Mouse (Mus musculus) urinary bladder, postnatal 36 days (tissue): ENCODE data around the gene Olfr1412.

Experiments used
- DNase-seq, 2 experiments: peaks; one replicate each; pipeline ENCODE4 v3.0.0; 2022; ENCODE audit warnings: low spot score in 2 of 2, mixed read lengths in 1 of 2

The Olfr1412 gene

DNA sequence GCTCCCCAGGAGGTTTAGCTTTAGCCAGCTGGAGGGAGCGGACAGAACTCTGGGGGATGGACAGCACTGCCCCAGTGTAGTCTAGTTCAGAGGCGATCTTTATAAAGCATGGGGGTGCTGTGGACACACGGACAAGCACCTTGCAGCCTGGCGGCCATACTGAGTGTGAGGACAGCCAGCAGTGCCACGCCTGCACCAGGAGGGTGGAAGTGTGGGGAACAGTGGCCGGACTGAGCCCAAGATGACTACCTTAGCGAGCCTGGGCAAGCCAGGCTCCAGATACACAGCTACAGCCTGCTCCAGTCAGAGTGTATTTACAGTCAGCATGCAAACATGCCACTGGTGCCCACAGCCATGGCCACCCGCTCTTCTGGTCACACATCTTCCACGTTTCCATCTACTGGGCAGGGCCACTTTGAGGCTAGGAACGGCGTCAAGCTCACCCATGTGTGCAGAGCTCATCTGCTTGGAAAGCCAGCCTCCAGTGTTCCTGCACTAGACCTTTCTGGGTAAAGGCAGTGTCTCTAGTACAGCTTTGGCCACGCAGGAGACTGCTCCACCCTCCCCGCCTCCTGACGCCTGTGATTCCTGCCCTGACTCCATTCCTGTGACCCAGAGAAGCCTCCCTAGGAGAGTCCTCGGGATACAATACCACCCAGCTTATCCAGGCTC lies 52.1 kb downstream of the Olfr1412 start:
- DNase-seq = no peak

- DNase-seq = no peak
Measured at GRCm38 (mm10) chr1:92638181-92638580, 52.6 kb downstream of the Olfr1412 start.

- DNase-seq = no peak
Measured at GRCm38 (mm10) chr1:92638736-92639135, 53.2 kb downstream of the Olfr1412 start.

DNA sequence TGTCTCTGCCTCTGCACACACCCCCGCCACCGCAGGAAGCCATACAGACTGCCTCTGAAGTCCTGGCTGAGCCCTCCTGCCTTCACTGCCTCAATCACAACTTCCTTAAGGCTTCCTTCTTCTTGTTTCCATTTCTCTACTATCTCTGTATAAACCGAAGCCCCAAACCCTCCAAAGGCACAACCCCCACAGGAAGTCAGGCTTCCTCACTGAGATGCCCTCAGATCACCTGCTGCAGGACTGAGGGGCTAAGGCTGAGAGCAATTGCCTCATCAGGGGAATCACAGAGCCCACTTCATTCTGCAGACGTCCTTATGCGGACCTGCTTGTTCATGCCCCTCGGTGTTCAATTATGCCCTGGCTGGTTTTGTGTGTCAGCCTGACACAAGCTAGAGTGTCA lies 54.8 kb downstream of the Olfr1412 start:
- no peak for DNase-seq
